Mouse (Mus musculus): ENCODE results near the gene Hecw2. TPM values are rescaled to one million over a fixed set of nuclear protein-coding genes. Genes with fewer than 3 reads are reported as not detected.

Gene Hecw2
- polyA plus RNA-seq, 1 experiment from 2014 or later = 8.3 TPM

- no peak overlapping the region for H3K4me2 ChIP-seq
- H3K9ac ChIP-seq = no peak overlapping the region
- no peak overlapping the region for H3K4me3 ChIP-seq
- H3K36me3 ChIP-seq = no peaks in the 10 kb centered on the region
- peaks cover 5% of the 10 kb centered on the region; the same call in 1 of the 2 replicates for H3K9me3 ChIP-seq
- no peak overlapping the region for H3K27ac ChIP-seq (replicated peaks)
- no peaks in the 10 kb centered on the region for H3K4me1 ChIP-seq (replicated peaks)
- WGBS = 89% methylated on average over 6 of the region's 6 CpGs
- no peak for ATAC-seq (ENCODE audit: low read depth)
- H3K27me3 ChIP-seq = no peaks in the 10 kb centered on the region
These were observed 41.7 kb downstream of the Hecw2 start for GRCm38 (mm10) chr1:54153216-54153786.

DNA sequence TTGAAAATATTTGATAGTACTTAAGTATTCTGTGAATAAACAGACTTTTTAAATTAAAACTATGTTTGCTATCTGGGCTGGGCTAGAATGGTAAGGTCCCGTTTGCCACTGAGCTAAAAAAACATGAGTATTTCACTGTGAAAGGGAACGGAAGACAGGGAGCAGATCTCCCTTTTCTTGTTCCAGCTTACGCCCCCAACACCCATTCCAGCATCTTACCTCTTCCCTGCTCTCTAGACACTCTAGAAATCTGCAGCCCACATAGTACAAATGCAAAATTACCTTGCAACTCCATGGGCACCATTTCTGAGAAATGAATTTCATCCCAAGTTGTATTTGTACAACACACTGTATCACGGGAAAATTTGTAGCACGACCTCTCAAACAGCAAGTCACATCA, 49.9 kb downstream of the Hecw2 start:
- WGBS = 91% methylated on average over 5 of the region's 5 CpGs
- H3K9ac ChIP-seq = no peak overlapping the region
- H3K9me3 ChIP-seq = no peaks in the 10 kb centered on the region
- no peaks in the 10 kb centered on the region for H3K4me1 ChIP-seq (replicated peaks)
- no peak overlapping the region for H3K4me2 ChIP-seq
- H3K4me3 ChIP-seq = no peak overlapping the region
- no peak for ATAC-seq (ENCODE audit: low read depth)
- no peaks in the 10 kb centered on the region for H3K27me3 ChIP-seq
- H3K27ac ChIP-seq (replicated peaks) = no peak overlapping the region
- H3K36me3 ChIP-seq = no peaks in the 10 kb centered on the region

GRCm38 (mm10) chr1:54133802-54134436, 61.0 kb downstream of the Hecw2 start:
- Histone ChIP-seq H3K9me3 (no peaks in the 10 kb centered on the region), H3K27me3 (no peaks in the 10 kb centered on the region), H3K4me3 (no peak overlapping the region), H3K9ac (no peak overlapping the region), H3K4me2 (no peak overlapping the region), H3K4me1 (replicated peaks) (peaks cover 12% of the 10 kb centered on the region), H3K36me3 (no peaks in the 10 kb centered on the region), H3K27ac (replicated peaks) (peak overlapping the region; percentile 23; the same call in 1 of the 2 replicates)
- 53% methylated on average over 4 of the region's 4 CpGs for WGBS
- ATAC-seq (ENCODE audit: low read depth) = peak; percentile 37; the same call in 1 of the 2 replicates

GRCm38 (mm10) chr1:54128714-54129431, 66.1 kb downstream of the Hecw2 start:
- ATAC-seq (ENCODE audit: low read depth) = no peak
- no peak overlapping the region for H3K4me3 ChIP-seq
- no peak overlapping the region for H3K27ac ChIP-seq (replicated peaks)
- no peak overlapping the region for H3K4me2 ChIP-seq
- no peaks in the 10 kb centered on the region for H3K27me3 ChIP-seq
- 59% methylated on average over 5 of the region's 5 CpGs for WGBS
- H3K4me1 ChIP-seq (replicated peaks) = peaks cover 8% of the 10 kb centered on the region
- H3K9me3 ChIP-seq = no peaks in the 10 kb centered on the region
- no peaks in the 10 kb centered on the region for H3K36me3 ChIP-seq
- no peak overlapping the region for H3K9ac ChIP-seq

DNA sequence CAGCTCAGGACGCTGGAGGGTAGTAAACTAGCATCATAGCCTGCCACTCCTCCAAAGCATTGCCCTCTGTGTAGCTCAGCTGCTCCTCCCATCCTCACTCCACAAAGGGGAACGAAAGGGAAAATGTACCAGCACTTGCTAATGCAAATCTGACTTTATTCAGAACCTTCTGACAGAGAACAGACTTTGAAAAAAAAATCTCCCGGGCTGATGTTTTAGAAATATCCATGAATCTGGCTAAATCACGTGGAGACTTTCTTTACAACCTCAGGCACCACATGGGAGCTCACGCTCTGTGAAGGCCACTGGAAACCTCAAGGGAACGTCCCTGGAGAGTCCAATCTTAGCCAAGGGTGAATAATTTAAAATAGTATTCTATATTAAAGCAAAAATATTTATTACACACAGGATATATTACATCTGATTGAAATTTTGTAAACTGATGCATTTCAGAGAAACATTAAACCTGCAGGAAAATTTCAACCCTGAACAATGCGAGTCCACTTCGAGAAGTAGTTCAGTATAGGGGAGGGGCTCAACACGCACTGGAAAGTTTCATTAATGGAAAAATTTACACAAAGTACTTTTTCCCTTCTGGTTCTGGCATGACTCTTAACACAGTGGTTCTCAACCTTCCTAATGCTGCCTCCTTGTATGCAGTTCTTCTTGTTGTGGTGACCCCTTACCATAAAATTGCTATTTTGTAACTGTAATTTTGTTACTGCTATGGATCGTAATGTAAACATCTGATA, 67.8 kb downstream of the Hecw2 start:
- H3K27me3 ChIP-seq = no peaks in the 10 kb centered on the region
- H3K27ac ChIP-seq (replicated peaks) = no peak overlapping the region
- H3K36me3 ChIP-seq = no peaks in the 10 kb centered on the region
- no peaks in the 10 kb centered on the region for H3K9me3 ChIP-seq
- H3K4me1 ChIP-seq (replicated peaks) = peaks cover 8% of the 10 kb centered on the region; the same call in 1 of the 2 replicates
- H3K9ac ChIP-seq = no peak overlapping the region
- no peak overlapping the region for H3K4me3 ChIP-seq
- ATAC-seq (ENCODE audit: low read depth) = no peak
- H3K4me2 ChIP-seq = no peak overlapping the region
- 69% methylated on average over 10 of the region's 10 CpGs for WGBS

DNA sequence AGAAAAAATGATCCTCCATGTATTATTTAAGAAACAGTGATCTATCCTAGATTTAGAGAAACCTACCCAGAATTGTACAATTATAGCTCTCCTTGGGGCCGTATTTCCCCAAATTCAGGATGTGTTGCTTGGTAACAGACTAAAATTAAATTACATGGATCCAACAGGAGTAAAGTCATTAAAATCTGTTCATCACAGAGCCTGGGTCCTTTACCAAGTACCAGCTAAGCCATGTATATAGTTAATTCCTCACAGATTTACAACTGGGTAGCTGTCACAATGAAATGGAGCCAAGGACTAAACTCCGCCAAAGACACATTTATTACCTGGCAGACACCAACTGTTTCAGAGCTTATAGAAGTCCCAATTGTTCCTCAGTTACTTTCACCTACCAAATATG, 72.4 kb downstream of the Hecw2 start:
- peaks cover 17% of the 10 kb centered on the region for H3K4me1 ChIP-seq (replicated peaks)
- ATAC-seq (ENCODE audit: low read depth) = no peak
- H3K27ac ChIP-seq (replicated peaks) = no peak overlapping the region
- no peaks in the 10 kb centered on the region for H3K9me3 ChIP-seq
- 69% methylated on average over 2 of the region's 2 CpGs for WGBS
- no peaks in the 10 kb centered on the region for H3K27me3 ChIP-seq
- no peak overlapping the region for H3K4me2 ChIP-seq
- no peaks in the 10 kb centered on the region for H3K36me3 ChIP-seq
- H3K4me3 ChIP-seq = no peak overlapping the region
- no peak overlapping the region for H3K9ac ChIP-seq

- no peak overlapping the region for H3K4me3 ChIP-seq
- ATAC-seq (ENCODE audit: low read depth) = no peak
- no peak overlapping the region for H3K9ac ChIP-seq
- H3K27ac ChIP-seq (replicated peaks) = no peak overlapping the region
- 88% methylated on average over 5 of the region's 5 CpGs for WGBS
- peaks cover 17% of the 10 kb centered on the region for H3K4me1 ChIP-seq (replicated peaks)
- no peaks in the 10 kb centered on the region for H3K9me3 ChIP-seq
- H3K27me3 ChIP-seq = no peaks in the 10 kb centered on the region
- H3K36me3 ChIP-seq = no peaks in the 10 kb centered on the region
- H3K4me2 ChIP-seq = no peak overlapping the region
These were observed 73.8 kb downstream of the Hecw2 start for GRCm38 (mm10) chr1:54121071-54121730.

DNA sequence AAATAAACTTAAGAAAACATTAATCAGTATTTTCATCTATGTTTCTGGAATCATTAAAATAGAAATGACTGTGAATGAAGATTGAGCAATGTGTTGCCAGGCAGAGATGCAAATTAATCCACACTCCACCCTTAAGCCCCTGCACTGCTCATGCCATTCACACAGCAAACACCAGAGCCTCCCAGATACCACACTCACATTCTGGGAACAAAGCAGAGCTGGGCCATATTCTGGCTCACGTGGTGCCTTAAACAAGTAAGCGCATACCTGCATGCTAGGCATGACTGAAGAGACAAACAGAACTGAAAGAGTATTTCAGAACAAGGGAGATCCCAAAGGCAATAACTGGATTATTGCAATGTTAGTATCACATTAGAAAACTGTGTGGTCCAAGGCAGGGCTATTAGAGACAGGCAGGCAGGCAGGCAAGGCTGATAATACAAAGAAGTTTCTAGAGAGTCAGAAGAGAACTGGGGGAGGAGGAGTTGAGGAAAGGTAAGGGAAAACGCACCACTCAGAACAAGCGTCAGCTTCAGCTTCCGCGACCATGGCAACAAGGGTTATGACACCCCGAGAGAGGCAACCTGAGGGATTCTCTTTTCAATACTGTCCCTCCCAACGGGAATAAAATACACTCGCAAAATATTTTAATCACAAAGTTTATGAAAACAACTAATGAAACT, 75.2 kb downstream of the Hecw2 start:
- H3K27ac ChIP-seq (replicated peaks) = no peak overlapping the region
- H3K27me3 ChIP-seq = no peaks in the 10 kb centered on the region
- no peaks in the 10 kb centered on the region for H3K9me3 ChIP-seq
- 69% methylated on average over 9 of the region's 9 CpGs for WGBS
- peak; percentile 48; the same call in 1 of the 2 replicates for ATAC-seq (ENCODE audit: low read depth)
- H3K36me3 ChIP-seq = no peaks in the 10 kb centered on the region
- no peak overlapping the region for H3K4me2 ChIP-seq
- H3K4me3 ChIP-seq = no peak overlapping the region
- H3K4me1 ChIP-seq (replicated peaks) = peaks cover 17% of the 10 kb centered on the region
- H3K9ac ChIP-seq = no peak overlapping the region

- no peak for ATAC-seq (ENCODE audit: low read depth)
- H3K4me2 ChIP-seq = no peak overlapping the region
- H3K4me1 ChIP-seq (replicated peaks) = peaks cover 17% of the 10 kb centered on the region
- no peak overlapping the region for H3K27ac ChIP-seq (replicated peaks)
- no peaks in the 10 kb centered on the region for H3K36me3 ChIP-seq
- H3K9me3 ChIP-seq = no peaks in the 10 kb centered on the region
- 82% methylated on average over 8 of the region's 8 CpGs for WGBS
- H3K9ac ChIP-seq = no peak overlapping the region
- no peaks in the 10 kb centered on the region for H3K27me3 ChIP-seq
- no peak overlapping the region for H3K4me3 ChIP-seq
These were observed 76.5 kb downstream of the Hecw2 start for GRCm38 (mm10) chr1:54118342-54118973.

GRCm38 (mm10) chr1:54110920-54111605, 83.9 kb downstream of the Hecw2 start:
- Histone ChIP-seq H3K4me3 (no peak overlapping the region), H3K27ac (replicated peaks) (no peak overlapping the region), H3K4me1 (replicated peaks) (0 out of 2 replicates have a peak, but pooled peaks cover 4% of the 10 kb centered on the region), H3K9me3 (no peaks in the 10 kb centered on the region), H3K27me3 (no peaks in the 10 kb centered on the region), H3K9ac (no peak overlapping the region), H3K36me3 (no peaks in the 10 kb centered on the region), H3K4me2 (no peak overlapping the region)
- no peak for ATAC-seq (ENCODE audit: low read depth)
- 89% methylated on average over 8 of the region's 8 CpGs for WGBS

Measured in neural tube, embryonic 13.5 days (tissue).